Mouse (Mus musculus) forebrain, postnatal 0 days (tissue): ENCODE measurements around the gene Slc25a5. TPM values are rescaled to one million over a fixed set of nuclear protein-coding genes. Genes with fewer than 3 reads are reported as not detected.

Source experiments
- ATAC-seq: fragments of 200-750 bp; cut with Nextera tagmentation; 2 replicates; pipeline ENCODE4 v1.8.0; 2017; ENCODE audit warnings: mild to moderate bottlenecking, moderate library complexity
- DNase-seq: peaks from one replicate; pipeline ENCODE4 v3.0.0-alpha.2; 2015
- H3K27ac ChIP-seq: fragments of 300-500 bp; sonication (generic); 2 replicates; pipeline ENCODE4 v1.5.1; 2014; ENCODE audit warnings: low read depth, mild to moderate bottlenecking, antibody characterized with exemption, low read length, moderate library complexity, mixed read lengths
- H3K27me3 ChIP-seq: fragments of 300-500 bp; sonication (generic); 2 replicates; pipeline ENCODE4 v1.6.1; 2014; ENCODE audit warnings: mild to moderate bottlenecking, low read length, mixed read lengths; ENCODE audit not compliant: insufficient read depth
- H3K36me3 ChIP-seq: fragments of 300-500 bp; sonication (generic); 2 replicates; pipeline ENCODE4 v1.6.1; 2014; ENCODE audit warnings: mild to moderate bottlenecking, moderate library complexity; ENCODE audit not compliant: insufficient read depth
- H3K4me1 ChIP-seq: fragments of 300-500 bp; sonication (generic); 2 replicates; pipeline ENCODE4 v1.6.1; 2014; ENCODE audit warnings: antibody characterized with exemption; ENCODE audit not compliant: insufficient read depth
- H3K4me2 ChIP-seq: fragments of 300-500 bp; sonication (generic); 2 replicates; pipeline ENCODE4 v1.6.1; 2014; ENCODE audit warnings: low read depth, mild to moderate bottlenecking, moderate library complexity
- H3K4me3 ChIP-seq: fragments of 300-500 bp; sonication (generic); 2 replicates; pipeline ENCODE4 v1.5.1; 2014; ENCODE audit warnings: low read depth, low read length, mixed read lengths
- H3K9ac ChIP-seq: fragments of 300-500 bp; sonication (generic); 2 replicates; pipeline ENCODE4 v1.6.1; 2014; ENCODE audit warnings: mild to moderate bottlenecking
- H3K9me3 ChIP-seq: fragments of 300-500 bp; sonication (generic); 2 replicates; pipeline ENCODE4 v1.6.1; 2016; ENCODE audit warnings: low read length
- CTCF ChIP-seq: sonication (generic); IDR thresholded peaks from 2 replicates; pipeline ENCODE4 v1.5.1; 2016; ENCODE audit warnings: antibody characterized with exemption, control low read depth, low read depth
- WGBS: fragments of 180-500 bp; shearing (Covaris S2); extraction: QIAGEN DNeasy Blood & Tissue Kit; methylation state at CpG from one replicate; pipeline ENCODE4 v1.1.7; 2014; 5-methylcytosine and 5-hydroxymethylcytosine counted together
- polyA plus RNA-seq: library from polyadenylated mRNA; unstranded; fragments of >200 nt; fragmentation: Nextera tagmentation; extraction: Ambion mirVana; gene quantifications from 2 replicates; pipeline ENCODE4 v1.2.1, GENCODE M21; 2015
- total RNA-seq: library from RNA; depleted of rRNA; stranded (reverse); fragments of >200 nt; gene quantifications from 2 replicates; pipeline ENCODE4 v1.2.3, GENCODE M21; 2014; rRNA removed

The Slc25a5 gene
- total RNA-seq (333 and 351 TPM in 2 replicates), polyA plus RNA-seq (466 and 495 TPM in 2 replicates)

- TF ChIP-seq CTCF = no peak
- Histone ChIP-seq H3K9me3 (no peaks in the 10 kb centered on the region), H3K27ac (peak within 1 kb of the TSS; percentile 81), H3K9ac (peak within 1 kb of the TSS; percentile 64), H3K4me2 (peak within 1 kb of the TSS; percentile 57), H3K4me3 (peak within 1 kb of the TSS; percentile 52), H3K27me3 (no peaks in the 10 kb centered on the region), H3K36me3 (no peaks in the 10 kb centered on the region; the same call in 1 of the 2 replicates), H3K4me1 (no peaks in the 10 kb centered on the region)
- WGBS = 26% methylated on average over 41 of the region's 41 CpGs
- peak; percentile 95 for ATAC-seq
- peak; percentile 82 for DNase-seq
These were observed at the start of gene Slc25a5 for GRCm38 (mm10) chrX:36795424-36796162. Slc25a5 (plus strand) TSS chrX:36795651.

DNA sequence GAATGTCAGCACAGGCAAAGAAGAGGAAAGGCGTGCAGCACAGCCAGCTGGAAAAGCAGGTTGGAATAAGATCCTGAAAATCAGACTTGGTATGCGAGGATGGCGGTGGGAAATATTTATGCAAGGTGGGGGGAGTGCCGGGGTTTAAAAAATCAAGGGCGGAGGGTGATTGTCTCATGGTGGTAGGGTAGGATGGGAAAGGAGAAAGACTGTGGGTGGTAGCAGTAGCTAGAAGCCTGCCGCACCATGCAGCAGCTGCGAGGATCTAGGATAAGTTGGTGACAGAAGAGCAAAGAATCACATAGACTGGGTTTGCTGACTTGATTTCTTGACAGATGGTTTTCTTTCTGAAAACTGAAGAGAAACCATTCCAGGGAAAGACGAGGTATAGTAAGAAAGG lies 48.7 kb upstream of the Slc25a5 start:
- Histone ChIP-seq H3K4me1 (no peaks in the 10 kb centered on the region), H3K4me2 (no peak overlapping the region), H3K36me3 (no peaks in the 10 kb centered on the region), H3K4me3 (no peak overlapping the region), H3K27me3 (no peaks in the 10 kb centered on the region), H3K9ac (no peak overlapping the region), H3K9me3 (no peaks in the 10 kb centered on the region), H3K27ac (no peak overlapping the region)
- WGBS = 73% methylated on average over 8 of the region's 8 CpGs
- DNase-seq = no peak
- no peak for TF ChIP-seq CTCF
- ATAC-seq = no peak

DNA sequence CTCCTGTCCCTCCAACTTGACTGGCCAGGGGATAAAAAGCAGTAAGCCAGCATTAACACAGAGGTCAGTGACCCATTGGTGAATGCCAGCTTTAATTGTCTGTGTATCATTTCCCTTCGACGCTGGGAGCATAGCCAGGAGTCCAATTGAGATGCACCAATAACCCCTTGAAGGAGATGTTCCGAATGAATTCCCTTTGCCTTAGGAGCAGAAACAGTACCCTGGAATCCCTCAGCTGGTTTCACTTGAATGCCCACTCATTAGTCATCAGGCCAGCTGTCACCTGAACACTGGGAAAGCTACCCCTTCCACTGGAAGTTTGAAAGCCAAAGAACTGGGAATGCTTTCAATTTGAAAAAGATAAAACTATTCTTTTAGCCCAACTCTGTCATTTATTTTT lies 46.9 kb upstream of the Slc25a5 start:
- no peak overlapping the region for H3K27ac ChIP-seq
- ATAC-seq (no peak), DNase-seq (no peak)
- no peak overlapping the region for H3K4me3 ChIP-seq
- H3K36me3 ChIP-seq = no peaks in the 10 kb centered on the region
- no peak overlapping the region for H3K4me2 ChIP-seq
- TF ChIP-seq CTCF = no peak
- no peaks in the 10 kb centered on the region for H3K4me1 ChIP-seq
- 42% methylated on average over 3 of the region's 3 CpGs for WGBS
- no peaks in the 10 kb centered on the region for H3K9me3 ChIP-seq
- no peaks in the 10 kb centered on the region for H3K27me3 ChIP-seq
- no peak overlapping the region for H3K9ac ChIP-seq

- Histone ChIP-seq H3K27me3 (no peaks in the 10 kb centered on the region), H3K36me3 (no peaks in the 10 kb centered on the region), H3K4me3 (no peak overlapping the region), H3K4me1 (no peaks in the 10 kb centered on the region), H3K4me2 (no peak overlapping the region), H3K27ac (no peak overlapping the region), H3K9ac (no peak overlapping the region), H3K9me3 (no peaks in the 10 kb centered on the region)
- TF ChIP-seq CTCF = no peak
- ATAC-seq (no peak), DNase-seq (no peak)
- 77% methylated on average over 6 of the region's 6 CpGs for WGBS
These were observed 46.1 kb upstream of the Slc25a5 start for GRCm38 (mm10) chrX:36749281-36749785.

DNA sequence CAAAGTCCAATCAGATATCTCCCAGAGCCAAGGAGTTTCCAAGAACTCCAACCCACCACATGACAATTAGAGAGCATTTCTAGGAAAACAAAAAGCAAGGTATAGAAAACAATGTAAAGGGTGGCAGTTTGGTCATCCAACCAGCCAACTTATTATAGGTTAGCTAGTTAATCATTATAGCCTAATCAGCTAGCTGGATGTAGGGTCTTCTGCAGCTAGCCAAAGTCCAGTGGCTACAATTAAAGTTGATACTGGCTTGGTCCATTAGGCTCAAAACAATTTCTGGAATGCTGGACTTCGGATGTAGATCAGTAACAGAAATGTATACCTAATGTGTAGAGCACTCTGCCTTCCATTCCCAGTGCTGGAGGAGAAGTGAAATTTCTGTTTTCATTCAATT lies 44.9 kb upstream of the Slc25a5 start:
- H3K4me1 ChIP-seq = no peaks in the 10 kb centered on the region
- H3K9ac ChIP-seq = no peak overlapping the region
- H3K36me3 ChIP-seq = no peaks in the 10 kb centered on the region
- DNase-seq (no peak), ATAC-seq (no peak)
- no peak for TF ChIP-seq CTCF
- H3K27ac ChIP-seq = no peak overlapping the region
- H3K4me3 ChIP-seq = no peak overlapping the region
- no peaks in the 10 kb centered on the region for H3K9me3 ChIP-seq
- WGBS = 82% methylated on average over 1 of the region's 1 CpGs
- no peak overlapping the region for H3K4me2 ChIP-seq
- no peaks in the 10 kb centered on the region for H3K27me3 ChIP-seq

DNA sequence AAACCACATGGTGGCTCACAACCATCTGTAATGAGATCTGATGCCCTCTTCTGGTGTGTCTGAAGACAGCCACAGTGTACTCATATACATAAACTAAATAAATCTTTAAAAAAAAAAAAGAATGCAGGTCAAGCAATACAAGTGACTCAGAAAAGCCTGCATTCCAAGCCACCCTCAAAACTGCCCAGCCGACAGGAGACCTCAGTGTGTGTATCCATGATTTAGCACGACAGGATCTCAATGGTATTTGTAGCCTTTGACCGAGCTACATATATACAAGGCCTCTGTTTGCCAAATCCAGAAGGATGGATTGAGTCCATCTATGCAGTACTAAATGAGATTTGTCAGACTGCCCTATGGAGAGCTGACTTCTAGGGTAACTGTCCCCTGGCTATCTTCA lies 42.9 kb upstream of the Slc25a5 start:
- Histone ChIP-seq H3K4me1 (no peaks in the 10 kb centered on the region), H3K4me3 (no peak overlapping the region), H3K27ac (no peak overlapping the region), H3K9me3 (no peaks in the 10 kb centered on the region), H3K4me2 (no peak overlapping the region), H3K36me3 (no peaks in the 10 kb centered on the region), H3K9ac (no peak overlapping the region), H3K27me3 (no peaks in the 10 kb centered on the region)
- no peak for ATAC-seq
- TF ChIP-seq CTCF = no peak
- no peak for DNase-seq
- 91% methylated on average over 3 of the region's 3 CpGs for WGBS

DNA sequence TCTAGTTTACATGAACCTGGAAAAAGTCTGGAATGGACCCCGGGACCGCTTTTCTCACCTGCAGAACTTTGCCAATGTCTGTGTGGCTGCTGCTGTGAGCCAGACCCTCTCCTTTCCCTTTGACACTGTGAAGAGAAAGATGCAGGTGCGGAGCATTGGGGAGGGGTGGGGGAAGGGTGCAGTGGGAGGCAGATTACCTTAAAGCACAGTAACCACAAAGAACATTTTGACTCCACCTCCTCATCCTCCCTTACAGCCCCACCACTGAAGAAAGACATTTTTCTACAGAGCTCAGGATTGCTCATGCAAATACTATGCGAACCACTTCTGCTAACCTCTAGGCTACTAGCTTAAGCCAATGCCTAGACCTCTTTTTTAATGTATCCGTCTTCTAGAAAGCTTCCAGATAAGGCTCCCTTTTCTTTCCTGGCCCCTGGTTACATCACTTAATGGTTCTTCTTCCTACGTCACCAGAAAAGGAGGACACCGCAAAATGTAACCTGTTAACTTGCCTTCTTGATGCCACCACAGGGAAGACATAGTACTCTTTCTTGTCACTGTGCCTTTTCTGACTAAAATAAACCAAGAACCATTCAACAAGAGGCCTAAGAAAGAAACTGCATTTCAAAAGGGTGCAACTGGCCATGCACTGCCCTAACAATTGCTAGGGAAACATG lies 37.5 kb upstream of the Slc25a5 start:
- Histone ChIP-seq H3K36me3 (no peaks in the 10 kb centered on the region), H3K4me2 (no peak overlapping the region), H3K9ac (no peak overlapping the region), H3K4me1 (no peaks in the 10 kb centered on the region), H3K9me3 (no peaks in the 10 kb centered on the region), H3K27ac (no peak overlapping the region), H3K27me3 (no peaks in the 10 kb centered on the region), H3K4me3 (no peak overlapping the region)
- ATAC-seq (no peak), DNase-seq (no peak)
- no peak for TF ChIP-seq CTCF
- WGBS = 78% methylated on average over 7 of the region's 7 CpGs
